Mouse (Mus musculus) lung, embryonic 14.5 days (tissue): ENCODE measurements around the gene Rbm43. TPM values are rescaled to one million over a fixed set of nuclear protein-coding genes. Genes with fewer than 3 reads are reported as not detected.

Experiments
- ATAC-seq: fragments of 200-750 bp; cut with Nextera tagmentation; 2 replicates; pipeline ENCODE4 v1.8.0; 2017; ENCODE audit warnings: mild to moderate bottlenecking, moderate TSS enrichment, moderate library complexity; ENCODE audit not compliant: insufficient read depth
- DNase-seq: peaks from one replicate; pipeline ENCODE4 v3.0.0-alpha.2; 2015
- H3K27ac ChIP-seq: fragments of 300-500 bp; sonication (generic); 2 replicates; pipeline ENCODE4 v1.5.1; 2014; ENCODE audit warnings: low read depth, mild to moderate bottlenecking, moderate library complexity
- H3K27me3 ChIP-seq: fragments of 300-500 bp; sonication (generic); 2 replicates; pipeline ENCODE4 v1.6.1; 2014; ENCODE audit warnings: low read length, control low read depth; ENCODE audit not compliant: insufficient read depth
- H3K36me3 ChIP-seq: fragments of 300-500 bp; sonication (generic); 2 replicates; pipeline ENCODE4 v1.6.1; 2014; ENCODE audit warnings: control low read depth; ENCODE audit not compliant: insufficient read depth
- H3K4me1 ChIP-seq: fragments of 300-500 bp; sonication (generic); 2 replicates; pipeline ENCODE4 v1.6.1; 2014; ENCODE audit warnings: antibody characterized with exemption, control low read depth; ENCODE audit not compliant: insufficient read depth
- H3K4me2 ChIP-seq: fragments of 300-500 bp; sonication (generic); 2 replicates; pipeline ENCODE4 v1.6.1; 2014; ENCODE audit warnings: mild to moderate bottlenecking
- H3K4me3 ChIP-seq: fragments of 300-500 bp; sonication (generic); 2 replicates; pipeline ENCODE4 v1.5.1; 2014; ENCODE audit warnings: low read depth, low read length
- H3K9ac ChIP-seq: fragments of 300-500 bp; sonication (generic); 2 replicates; pipeline ENCODE4 v1.6.1; 2014
- H3K9me3 ChIP-seq: fragments of 300-500 bp; sonication (generic); 2 replicates; pipeline ENCODE4 v1.6.1; 2016; ENCODE audit warnings: low read depth, low read length, control low read depth
- CTCF ChIP-seq: IDR thresholded peaks from 2 replicates; pipeline ENCODE4 v1.5.1; 2016; ENCODE audit warnings: antibody characterized with exemption, low read depth
- WGBS: fragments of 180-500 bp; shearing (Covaris S2); extraction: QIAGEN DNeasy Blood & Tissue Kit; methylation state at CpG from one replicate; pipeline ENCODE4 v1.1.7; 2014; 5-methylcytosine and 5-hydroxymethylcytosine counted together
- polyA plus RNA-seq: library from polyadenylated mRNA; unstranded; fragments of >200 nt; fragmentation: Nextera tagmentation; extraction: Ambion mirVana; gene quantifications from 2 replicates; pipeline ENCODE4 v1.2.1, GENCODE M21; 2014

Rbm43 gene
- polyA plus RNA-seq, result 18.2 and 19.2 TPM in 2 replicates

GRCm38 (mm10) chr2:51934574-51935334, at the start of gene Rbm43:
TSS of gene Rbm43 (minus strand) at chr2:51935163.
- Histone ChIP-seq H3K4me3 (peak within 1 kb of the TSS; percentile 64), H3K27ac (peak within 1 kb of the TSS; percentile 69), H3K4me1 (no peaks in the 10 kb centered on the region), H3K9ac (peak within 1 kb of the TSS; percentile 75), H3K9me3 (no peaks in the 10 kb centered on the region), H3K27me3 (no peaks in the 10 kb centered on the region), H3K36me3 (peaks cover 4% of the 10 kb centered on the region; the same call in 1 of the 2 replicates), H3K4me2 (peak within 1 kb of the TSS; percentile 90)
- TF ChIP-seq CTCF, result peak; percentile 30
- ATAC-seq, result peak; percentile 77
- peak; percentile 83 for DNase-seq
- under 1% methylated on average over 48 of the region's 48 CpGs for WGBS

- Histone ChIP-seq H3K4me2 (peak overlapping the region; percentile 48; the same call in 1 of the 2 replicates), H3K27me3 (no peaks in the 10 kb centered on the region), H3K4me1 (0 out of 2 replicates have a peak, but pooled peaks cover 12% of the 10 kb centered on the region), H3K9me3 (0 out of 2 replicates have a peak, but pooled peaks cover 7% of the 10 kb centered on the region), H3K4me3 (no peak overlapping the region), H3K9ac (no peak overlapping the region), H3K36me3 (no peaks in the 10 kb centered on the region), H3K27ac (peak overlapping the region; percentile 75)
- DNase-seq (peak; percentile 41), ATAC-seq (0 out of 2 replicates have a peak, but pooled peaks have one; percentile 33)
- TF ChIP-seq CTCF, result no peak
- 46% methylated on average over 13 of the region's 13 CpGs for WGBS
These were observed 47.3 kb upstream of the Rbm43 start for GRCm38 (mm10) chr2:51982288-51982687.

GRCm38 (mm10) chr2:51981630-51982029, 46.7 kb upstream of the Rbm43 start:
- H3K9ac ChIP-seq, result 0 out of 2 replicates have a peak overlapping the region, but pooled peaks have one; percentile 2
- peak overlapping the region; percentile 75 for H3K27ac ChIP-seq
- DNase-seq, result peak; percentile 76
- peak; percentile 82 for ATAC-seq
- no peaks in the 10 kb centered on the region for H3K36me3 ChIP-seq
- H3K4me2 ChIP-seq, result peak overlapping the region; percentile 48
- no peaks in the 10 kb centered on the region for H3K27me3 ChIP-seq
- H3K4me1 ChIP-seq, result 0 out of 2 replicates have a peak, but pooled peaks cover 12% of the 10 kb centered on the region
- 0 out of 2 replicates have a peak overlapping the region, but pooled peaks have one; percentile 4 for H3K4me3 ChIP-seq
- 0 out of 2 replicates have a peak, but pooled peaks cover 7% of the 10 kb centered on the region for H3K9me3 ChIP-seq
- 30% methylated on average over 11 of the region's 11 CpGs for WGBS
- no peak for TF ChIP-seq CTCF

GRCm38 (mm10) chr2:51973410-51973968, 38.5 kb upstream of the Rbm43 start, which contains the start of gene Nmi:
TSS of gene Nmi (minus strand) at chr2:51973494.
- 67% methylated on average over 9 of the region's 9 CpGs for WGBS
- peak; percentile 52 for DNase-seq

GRCm38 (mm10) chr2:51972641-51973409, 37.9 kb upstream of the Rbm43 start:
- Histone ChIP-seq H3K36me3 (no peaks in the 10 kb centered on the region), H3K27me3 (no peaks in the 10 kb centered on the region), H3K9ac (peak overlapping the region; percentile 68), H3K4me1 (no peaks in the 10 kb centered on the region), H3K27ac (peak overlapping the region; percentile 84), H3K9me3 (no peaks in the 10 kb centered on the region), H3K4me2 (peak overlapping the region; percentile 72), H3K4me3 (peak overlapping the region; percentile 64)
- ATAC-seq (peak; percentile 86), DNase-seq (peak; percentile 81)
- WGBS, result 2% methylated on average over 40 of the region's 40 CpGs
- TF ChIP-seq CTCF, result no peak

More at GRCm38 (mm10) chr2:51973410-51973968, 38.5 kb upstream of the Rbm43 start, which contains the start of gene Nmi:
- peak within 1 kb of the TSS; percentile 84 for H3K27ac ChIP-seq
- H3K4me1 ChIP-seq, result no peaks in the 10 kb centered on the region
- H3K36me3 ChIP-seq, result no peaks in the 10 kb centered on the region
- no peak for TF ChIP-seq CTCF
- peak; percentile 71 for ATAC-seq
- peak within 1 kb of the TSS; percentile 64 for H3K4me3 ChIP-seq
- H3K9me3 ChIP-seq, result 0 out of 2 replicates have a peak, but pooled peaks cover under 1% of the 10 kb centered on the region
- peak within 1 kb of the TSS; percentile 68 for H3K9ac ChIP-seq
- H3K27me3 ChIP-seq, result no peaks in the 10 kb centered on the region
- H3K4me2 ChIP-seq, result peak within 1 kb of the TSS; percentile 72

GRCm38 (mm10) chr2:51972142-51972541, 37.2 kb upstream of the Rbm43 start:
- ATAC-seq (peak; percentile 50; the same call in 1 of the 2 replicates), DNase-seq (peak; percentile 45)
- TF ChIP-seq CTCF, result no peak
- H3K27ac ChIP-seq, result peak overlapping the region; percentile 84; the same call in 1 of the 2 replicates
- no peaks in the 10 kb centered on the region for H3K4me1 ChIP-seq
- peak overlapping the region; percentile 68; the same call in 1 of the 2 replicates for H3K9ac ChIP-seq
- peak overlapping the region; percentile 64 for H3K4me3 ChIP-seq
- peak overlapping the region; percentile 72 for H3K4me2 ChIP-seq
- no peaks in the 10 kb centered on the region for H3K9me3 ChIP-seq
- H3K36me3 ChIP-seq, result no peaks in the 10 kb centered on the region
- no peaks in the 10 kb centered on the region for H3K27me3 ChIP-seq
- WGBS, result 41% methylated on average over 5 of the region's 5 CpGs
